Mouse (Mus musculus): ENCODE results near the gene Nat8f2.

DNA sequence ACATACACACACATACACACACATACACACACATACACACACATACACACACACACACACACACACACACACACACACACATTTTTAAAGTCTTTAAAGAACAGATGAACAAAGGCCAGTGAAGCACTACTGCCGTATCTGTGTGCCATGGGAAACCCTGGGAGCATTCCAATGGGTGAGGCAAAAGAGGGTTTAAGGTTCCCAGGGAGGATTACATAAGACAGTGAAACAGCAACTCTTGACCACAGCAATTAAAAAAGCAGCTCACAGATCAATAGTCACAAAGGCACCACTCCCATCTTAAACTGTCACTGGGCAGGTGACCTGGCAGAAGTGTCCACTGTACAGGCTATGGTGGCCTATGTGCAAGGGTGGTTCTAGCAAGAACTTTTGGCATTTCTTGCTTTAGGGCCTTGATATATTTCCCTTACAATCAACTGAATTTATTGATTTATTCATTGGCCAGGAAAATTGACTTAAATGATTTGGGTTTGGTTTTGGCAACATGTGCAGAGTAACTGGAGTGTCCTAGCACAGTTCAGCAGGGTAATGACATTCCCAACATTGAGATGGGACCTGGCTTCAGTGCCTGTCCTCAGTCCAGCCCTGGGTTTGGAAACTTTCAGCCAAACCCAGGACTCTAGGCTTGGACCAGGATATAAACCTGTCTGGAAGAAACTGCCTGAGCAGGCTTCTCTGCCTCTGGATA, 45.4 kb downstream of the Nat8f2 start:
- TF ChIP-seq CTCF (IDR thresholded peaks at IDR 0.05; ENCODE audit: borderline replicate concordance, control insufficient read depth, extremely low read depth, insufficient read depth, low read length, poor library complexity) (no peak), POLR2A (IDR thresholded peaks at IDR 0.05; ENCODE audit: control insufficient read depth, extremely low read depth, insufficient read depth, low read length, poor library complexity) (no peak)
